Mouse (Mus musculus): ENCODE results near the gene Sox10.

- TF ChIP-seq CTCF (IDR thresholded peaks at IDR 0.05; ENCODE audit: low read depth) (no peak), EP300 (optimal IDR thresholded peaks at IDR 0.05) (no peak)
These were observed 29.9 kb upstream of the Sox10 start for GRCm38 (mm10) chr15:79194946-79195345.
